Mouse (Mus musculus): ENCODE data around the gene Cbl. TPM values are rescaled to one million over a fixed set of nuclear protein-coding genes. Genes with fewer than 3 reads are reported as not detected.

Gene Cbl
- polyA plus RNA-seq, 1 experiment from 2014 or later, result 5.8 TPM

DNA sequence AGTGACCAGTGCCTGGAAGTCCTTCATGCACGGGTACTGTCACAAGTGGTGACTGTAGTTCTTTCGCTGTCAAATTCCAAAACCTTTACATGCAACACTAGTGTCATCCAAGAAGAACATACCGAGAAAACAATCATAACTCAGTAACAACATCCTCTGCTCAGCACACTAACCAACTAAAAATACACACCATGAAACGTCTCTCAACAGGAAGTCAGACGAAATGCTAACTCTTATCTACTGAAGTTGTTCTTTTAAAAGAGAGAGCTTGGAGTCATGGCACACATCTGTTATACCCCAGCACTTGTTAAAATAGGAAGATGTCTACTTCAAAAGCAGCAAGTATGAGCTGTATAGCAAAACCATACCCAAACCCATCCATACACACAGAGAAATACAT lies 52.3 kb downstream of the Cbl start:
- H3K36me3 ChIP-seq (ENCODE audit: control insufficient read depth, insufficient read depth), result no peaks in the 10 kb centered on the region
- no peak overlapping the region for H3K9ac ChIP-seq (ENCODE audit: low read depth, low read length)
- WGBS, result 67% methylated on average over 5 of the region's 5 CpGs
- no peak overlapping the region for H3K27ac ChIP-seq (ENCODE audit: low read depth, low read length)
- H3K27me3 ChIP-seq (replicated peaks; ENCODE audit: control insufficient read depth, insufficient read depth, low read length), result no peaks in the 10 kb centered on the region
- H3K4me1 ChIP-seq (replicated peaks; ENCODE audit: control insufficient read depth, insufficient read depth, low read length), result no peaks in the 10 kb centered on the region; the same call in 1 of the 2 replicates
- TF ChIP-seq CTCF (IDR thresholded peaks at IDR 0.05; ENCODE audit: low read depth), result no peak
- H3K4me3 ChIP-seq (ENCODE audit: low read depth, low read length), result no peak overlapping the region
- no peak for ATAC-seq
- H3K9me3 ChIP-seq (ENCODE audit: control insufficient read depth), result no peaks in the 10 kb centered on the region
- H3K4me2 ChIP-seq (replicated peaks; ENCODE audit: low read depth), result no peak overlapping the region

DNA sequence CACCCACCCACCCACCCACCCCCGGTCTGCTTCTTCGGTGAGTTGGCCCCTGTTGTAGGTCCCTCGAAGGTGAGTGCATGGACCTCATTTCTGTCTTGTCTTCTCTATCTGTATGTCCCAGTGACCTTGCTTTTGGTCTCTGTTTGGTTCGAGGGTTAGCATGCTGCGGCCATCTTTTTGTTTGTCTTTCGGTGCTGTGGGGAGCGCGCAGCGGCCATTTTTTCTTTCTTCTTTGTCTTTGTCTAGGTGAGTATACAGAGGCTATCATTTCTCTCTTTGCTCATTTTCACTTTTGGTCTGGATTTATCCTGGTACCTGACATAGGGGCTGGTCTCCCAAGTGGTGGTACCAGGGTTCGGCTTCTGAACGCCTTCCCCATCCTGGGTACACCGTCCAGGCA lies 55.0 kb downstream of the Cbl start:
- Histone ChIP-seq H3K4me2 (replicated peaks; ENCODE audit: low read depth) (no peak overlapping the region), H3K36me3 (ENCODE audit: control insufficient read depth, insufficient read depth) (no peaks in the 10 kb centered on the region; the same call in 1 of the 2 replicates), H3K27ac (ENCODE audit: low read depth, low read length) (no peak overlapping the region), H3K4me1 (replicated peaks; ENCODE audit: control insufficient read depth, insufficient read depth, low read length) (no peaks in the 10 kb centered on the region; the same call in 1 of the 2 replicates), H3K9ac (ENCODE audit: low read depth, low read length) (no peak overlapping the region), H3K4me3 (ENCODE audit: low read depth, low read length) (no peak overlapping the region), H3K27me3 (replicated peaks; ENCODE audit: control insufficient read depth, insufficient read depth, low read length) (no peaks in the 10 kb centered on the region), H3K9me3 (ENCODE audit: control insufficient read depth) (no peaks in the 10 kb centered on the region)
- no peak for TF ChIP-seq CTCF (IDR thresholded peaks at IDR 0.05; ENCODE audit: low read depth)
- ATAC-seq, result no peak
- WGBS, result 98% methylated on average over 12 of the region's 12 CpGs

DNA sequence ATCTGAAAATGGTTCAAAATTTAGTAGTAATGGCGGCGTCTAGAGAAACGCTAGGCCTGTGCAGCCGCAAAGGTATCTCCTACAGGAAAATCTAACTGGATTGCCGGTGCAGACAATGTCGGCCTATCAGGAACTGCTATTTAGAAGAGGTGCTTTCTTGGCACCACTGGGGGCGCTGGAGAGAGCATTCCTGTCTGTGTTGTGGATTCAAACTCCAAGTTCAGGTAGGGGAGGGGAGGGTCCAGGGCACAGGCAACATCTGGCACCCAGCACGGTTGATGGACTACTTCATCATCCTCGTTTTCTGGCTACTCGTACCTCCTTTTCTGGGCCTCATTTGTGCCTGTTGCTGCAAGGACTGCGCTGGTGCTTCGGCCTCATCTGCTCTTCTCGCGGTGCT lies 55.5 kb downstream of the Cbl start:
- ATAC-seq, result no peak
- no peaks in the 10 kb centered on the region; the same call in 1 of the 2 replicates for H3K36me3 ChIP-seq (ENCODE audit: control insufficient read depth, insufficient read depth)
- no peaks in the 10 kb centered on the region for H3K9me3 ChIP-seq (ENCODE audit: control insufficient read depth)
- H3K9ac ChIP-seq (ENCODE audit: low read depth, low read length), result no peak overlapping the region
- H3K27ac ChIP-seq (ENCODE audit: low read depth, low read length), result no peak overlapping the region
- 83% methylated on average over 14 of the region's 14 CpGs for WGBS
- no peaks in the 10 kb centered on the region for H3K27me3 ChIP-seq (replicated peaks; ENCODE audit: control insufficient read depth, insufficient read depth, low read length)
- H3K4me2 ChIP-seq (replicated peaks; ENCODE audit: low read depth), result no peak overlapping the region
- no peak overlapping the region for H3K4me3 ChIP-seq (ENCODE audit: low read depth, low read length)
- TF ChIP-seq CTCF (IDR thresholded peaks at IDR 0.05; ENCODE audit: low read depth), result peak; percentile 65
- H3K4me1 ChIP-seq (replicated peaks; ENCODE audit: control insufficient read depth, insufficient read depth, low read length), result no peaks in the 10 kb centered on the region; the same call in 1 of the 2 replicates

DNA sequence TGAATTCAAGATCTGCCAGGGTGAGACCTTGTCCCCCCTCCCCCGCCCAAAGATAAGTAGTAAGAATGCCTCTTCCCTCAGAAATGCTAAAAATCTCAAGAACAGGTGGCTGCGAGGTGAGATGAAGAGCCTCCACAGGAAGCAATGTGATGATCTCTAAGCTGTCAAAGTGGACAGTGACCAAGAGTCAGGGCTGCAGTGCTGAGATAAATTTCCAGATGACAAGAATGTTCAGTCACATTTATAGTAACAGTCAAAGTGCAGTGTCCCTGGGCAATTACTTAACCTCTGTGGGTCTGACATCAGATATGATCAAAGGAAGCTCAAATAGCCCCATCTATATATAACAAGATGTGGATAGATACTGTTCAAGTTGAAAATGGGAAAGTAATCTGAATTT lies 56.4 kb downstream of the Cbl start:
- H3K9me3 ChIP-seq (ENCODE audit: control insufficient read depth), result no peaks in the 10 kb centered on the region
- no peak for ATAC-seq
- H3K4me1 ChIP-seq (replicated peaks; ENCODE audit: control insufficient read depth, insufficient read depth, low read length), result no peaks in the 10 kb centered on the region; the same call in 1 of the 2 replicates
- H3K36me3 ChIP-seq (ENCODE audit: control insufficient read depth, insufficient read depth), result peaks cover 6% of the 10 kb centered on the region; the same call in 1 of the 2 replicates
- H3K27ac ChIP-seq (ENCODE audit: low read depth, low read length), result peak overlapping the region; percentile 15; the same call in 1 of the 2 replicates
- TF ChIP-seq CTCF (IDR thresholded peaks at IDR 0.05; ENCODE audit: low read depth), result no peak
- 59% methylated on average over 2 of the region's 2 CpGs for WGBS
- no peak overlapping the region for H3K4me2 ChIP-seq (replicated peaks; ENCODE audit: low read depth)
- H3K9ac ChIP-seq (ENCODE audit: low read depth, low read length), result no peak overlapping the region
- no peaks in the 10 kb centered on the region for H3K27me3 ChIP-seq (replicated peaks; ENCODE audit: control insufficient read depth, insufficient read depth, low read length)
- no peak overlapping the region for H3K4me3 ChIP-seq (ENCODE audit: low read depth, low read length)

DNA sequence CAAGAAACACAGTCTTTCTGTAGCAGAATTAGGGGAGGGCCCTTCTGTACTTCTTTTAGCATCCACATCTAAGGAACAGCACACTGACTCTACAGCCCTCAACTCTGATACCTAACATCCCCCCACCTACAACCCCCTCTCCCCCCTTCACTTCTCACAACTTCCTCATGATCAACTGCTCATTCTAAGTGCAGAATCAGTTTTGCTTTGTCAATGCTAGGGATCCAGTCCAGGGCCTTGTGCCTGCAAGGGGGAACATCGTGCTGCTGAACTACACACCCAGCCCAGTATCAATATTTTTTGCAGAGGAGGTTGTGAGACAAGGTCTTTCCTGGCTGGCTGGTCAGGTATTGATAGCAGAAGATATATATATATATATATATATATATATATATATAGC lies 57.9 kb downstream of the Cbl start:
- no peaks in the 10 kb centered on the region for H3K27me3 ChIP-seq (replicated peaks; ENCODE audit: control insufficient read depth, insufficient read depth, low read length)
- H3K9ac ChIP-seq (ENCODE audit: low read depth, low read length), result no peak overlapping the region
- peak overlapping the region; percentile 31; the same call in 1 of the 2 replicates for H3K27ac ChIP-seq (ENCODE audit: low read depth, low read length)
- H3K36me3 ChIP-seq (ENCODE audit: control insufficient read depth, insufficient read depth), result peaks cover 19% of the 10 kb centered on the region
- no peaks in the 10 kb centered on the region; the same call in 1 of the 2 replicates for H3K4me1 ChIP-seq (replicated peaks; ENCODE audit: control insufficient read depth, insufficient read depth, low read length)
- peak overlapping the region; percentile 46 for H3K4me2 ChIP-seq (replicated peaks; ENCODE audit: low read depth)
- no peak overlapping the region for H3K4me3 ChIP-seq (ENCODE audit: low read depth, low read length)
- no peaks in the 10 kb centered on the region for H3K9me3 ChIP-seq (ENCODE audit: control insufficient read depth)
- WGBS, result 45% methylated on average over 1 of the region's 1 CpGs
- ATAC-seq, result no peak
- no peak for TF ChIP-seq CTCF (IDR thresholded peaks at IDR 0.05; ENCODE audit: low read depth)

DNA sequence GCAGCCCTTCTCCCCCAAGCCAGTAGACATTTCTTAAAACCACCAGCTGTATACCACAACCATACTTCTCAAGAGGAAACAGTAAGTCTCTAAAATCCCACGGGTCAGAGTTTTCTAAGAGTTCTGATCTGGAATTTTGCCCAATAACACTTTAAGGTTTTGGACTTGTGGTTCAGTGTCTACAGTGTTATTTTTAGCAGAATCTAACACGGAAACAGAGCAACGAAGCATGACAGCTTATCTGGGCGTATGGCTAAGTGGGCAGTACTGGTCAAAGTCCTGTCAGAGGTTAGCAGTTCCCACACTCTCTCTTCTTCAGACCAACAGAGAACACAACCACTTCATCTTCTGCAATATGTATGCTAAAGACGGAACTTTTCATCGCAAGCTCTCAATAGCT lies 58.3 kb downstream of the Cbl start:
- Histone ChIP-seq H3K27ac (ENCODE audit: low read depth, low read length) (peak overlapping the region; percentile 31), H3K36me3 (ENCODE audit: control insufficient read depth, insufficient read depth) (peaks cover 21% of the 10 kb centered on the region), H3K9ac (ENCODE audit: low read depth, low read length) (no peak overlapping the region), H3K4me2 (replicated peaks; ENCODE audit: low read depth) (peak overlapping the region; percentile 46), H3K4me3 (ENCODE audit: low read depth, low read length) (no peak overlapping the region), H3K27me3 (replicated peaks; ENCODE audit: control insufficient read depth, insufficient read depth, low read length) (no peaks in the 10 kb centered on the region), H3K4me1 (replicated peaks; ENCODE audit: control insufficient read depth, insufficient read depth, low read length) (no peaks in the 10 kb centered on the region; the same call in 1 of the 2 replicates), H3K9me3 (ENCODE audit: control insufficient read depth) (no peaks in the 10 kb centered on the region)
- 14% methylated on average over 6 of the region's 6 CpGs for WGBS
- ATAC-seq, result peak; percentile 74
- no peak for TF ChIP-seq CTCF (IDR thresholded peaks at IDR 0.05; ENCODE audit: low read depth)

Data from intestine, postnatal 0 days (tissue).